Mouse (Mus musculus): Measurements from ENCODE around the gene Zfp653. TPM values are rescaled to one million over a fixed set of nuclear protein-coding genes. Genes with fewer than 3 reads are reported as not detected.

Gene Zfp653
- polyA plus RNA-seq (2012; rRNA removed), result 52.0 and 52.6 TPM in 2 replicates

GRCm38 (mm10) chr9:22070791-22071573 lies at the start of gene Zfp653, which contains the start of gene Gm49318:
Gene Zfp653, minus strand, starts transcription at chr9:22071376.
Gene Gm49318, minus strand, starts transcription at chr9:22071259.
- H3K36me3 ChIP-seq (ENCODE audit: control insufficient read depth, insufficient read depth, low read length), result no peaks in the 10 kb centered on the region
- H3K4me1 ChIP-seq (replicated peaks; ENCODE audit: control insufficient read depth, insufficient read depth, low read length), result peaks cover 5% of the 10 kb centered on the region; the same call in 1 of the 2 replicates
- no peaks in the 10 kb centered on the region for H3K27me3 ChIP-seq (ENCODE audit: control insufficient read depth, insufficient read depth, low read length)
- peak within 1 kb of the TSS; percentile 53; the same call in 1 of the 2 replicates for H3K27ac ChIP-seq (ENCODE audit: control insufficient read depth, insufficient read depth, low read length)
- TF ChIP-seq CTCF (IDR thresholded peaks at IDR 0.05; ENCODE audit: borderline replicate concordance, control insufficient read depth, extremely low read depth, insufficient read depth, low read length, poor library complexity), result peak; percentile 47
- TF ChIP-seq POLR2A (IDR thresholded peaks at IDR 0.05; ENCODE audit: control insufficient read depth, extremely low read depth, insufficient read depth, low read length, poor library complexity), result peak; percentile 31; the same call in 1 of the 2 replicates
- under 1% methylated on average over 75 of the region's 87 CpGs for WGBS
- DNase-seq, result peak; percentile 95
- H3K4me3 ChIP-seq (ENCODE audit: control insufficient read depth, insufficient read depth, low read length), result peak within 1 kb of the TSS; percentile 84

- 79% methylated on average over 4 of the region's 4 CpGs for WGBS
- H3K4me1 ChIP-seq (replicated peaks; ENCODE audit: control insufficient read depth, insufficient read depth, low read length), result peaks cover 11% of the 10 kb centered on the region
- TF ChIP-seq POLR2A (IDR thresholded peaks at IDR 0.05; ENCODE audit: control insufficient read depth, extremely low read depth, insufficient read depth, low read length, poor library complexity), result no peak
- TF ChIP-seq CTCF (IDR thresholded peaks at IDR 0.05; ENCODE audit: borderline replicate concordance, control insufficient read depth, extremely low read depth, insufficient read depth, low read length, poor library complexity), result no peak
- H3K27ac ChIP-seq (ENCODE audit: control insufficient read depth, insufficient read depth, low read length), result no peak overlapping the region
- H3K4me3 ChIP-seq (ENCODE audit: control insufficient read depth, insufficient read depth, low read length), result no peak overlapping the region
- DNase-seq, result no peak
- H3K36me3 ChIP-seq (ENCODE audit: control insufficient read depth, insufficient read depth, low read length), result no peaks in the 10 kb centered on the region
- H3K27me3 ChIP-seq (ENCODE audit: control insufficient read depth, insufficient read depth, low read length), result no peaks in the 10 kb centered on the region
Measured at GRCm38 (mm10) chr9:22119543-22119942, 48.4 kb upstream of the Zfp653 start.

- Histone ChIP-seq H3K4me1 (replicated peaks; ENCODE audit: control insufficient read depth, insufficient read depth, low read length) (peaks cover 9% of the 10 kb centered on the region), H3K36me3 (ENCODE audit: control insufficient read depth, insufficient read depth, low read length) (peaks cover 8% of the 10 kb centered on the region), H3K27me3 (ENCODE audit: control insufficient read depth, insufficient read depth, low read length) (no peaks in the 10 kb centered on the region), H3K4me3 (ENCODE audit: control insufficient read depth, insufficient read depth, low read length) (no peak overlapping the region), H3K27ac (ENCODE audit: control insufficient read depth, insufficient read depth, low read length) (no peak overlapping the region)
- TF ChIP-seq POLR2A (IDR thresholded peaks at IDR 0.05; ENCODE audit: control insufficient read depth, extremely low read depth, insufficient read depth, low read length, poor library complexity) (no peak), CTCF (IDR thresholded peaks at IDR 0.05; ENCODE audit: borderline replicate concordance, control insufficient read depth, extremely low read depth, insufficient read depth, low read length, poor library complexity) (no peak)
- peak; percentile 69 for DNase-seq
- 43% methylated on average over 10 of the region's 10 CpGs for WGBS
Measured at GRCm38 (mm10) chr9:22117754-22118456, 46.7 kb upstream of the Zfp653 start.

- H3K4me1 ChIP-seq (replicated peaks; ENCODE audit: control insufficient read depth, insufficient read depth, low read length), result peaks cover 9% of the 10 kb centered on the region
- DNase-seq, result peak; percentile 93
- H3K27ac ChIP-seq (ENCODE audit: control insufficient read depth, insufficient read depth, low read length), result no peak within 1 kb of the TSS
- TF ChIP-seq POLR2A (IDR thresholded peaks at IDR 0.05; ENCODE audit: control insufficient read depth, extremely low read depth, insufficient read depth, low read length, poor library complexity) (peak; percentile 42; the same call in 1 of the 2 replicates), CTCF (IDR thresholded peaks at IDR 0.05; ENCODE audit: borderline replicate concordance, control insufficient read depth, extremely low read depth, insufficient read depth, low read length, poor library complexity) (peak; percentile 49; the same call in 1 of the 2 replicates)
- WGBS, result under 1% methylated on average over 52 of the region's 52 CpGs
- H3K27me3 ChIP-seq (ENCODE audit: control insufficient read depth, insufficient read depth, low read length), result no peaks in the 10 kb centered on the region
- peak within 1 kb of the TSS; percentile 72 for H3K4me3 ChIP-seq (ENCODE audit: control insufficient read depth, insufficient read depth, low read length)
- peaks cover 17% of the 10 kb centered on the region for H3K36me3 ChIP-seq (ENCODE audit: control insufficient read depth, insufficient read depth, low read length)
Measured at GRCm38 (mm10) chr9:22116740-22117426, 45.7 kb upstream of the Zfp653 start, which contains the start of gene Elof1. Gene Elof1, minus strand, starts transcription at chr9:22117172.

- Histone ChIP-seq H3K27ac (ENCODE audit: control insufficient read depth, insufficient read depth, low read length) (no peak overlapping the region), H3K36me3 (ENCODE audit: control insufficient read depth, insufficient read depth, low read length) (peaks cover 23% of the 10 kb centered on the region), H3K27me3 (ENCODE audit: control insufficient read depth, insufficient read depth, low read length) (no peaks in the 10 kb centered on the region), H3K4me1 (replicated peaks; ENCODE audit: control insufficient read depth, insufficient read depth, low read length) (peaks cover 9% of the 10 kb centered on the region), H3K4me3 (ENCODE audit: control insufficient read depth, insufficient read depth, low read length) (peak overlapping the region; percentile 72)
- no peak for DNase-seq
- 26% methylated on average over 15 of the region's 15 CpGs for WGBS
- no peak for TF ChIP-seq CTCF (IDR thresholded peaks at IDR 0.05; ENCODE audit: borderline replicate concordance, control insufficient read depth, extremely low read depth, insufficient read depth, low read length, poor library complexity)
- TF ChIP-seq POLR2A (IDR thresholded peaks at IDR 0.05; ENCODE audit: control insufficient read depth, extremely low read depth, insufficient read depth, low read length, poor library complexity), result no peak
Measured at GRCm38 (mm10) chr9:22116086-22116485, 44.9 kb upstream of the Zfp653 start.

DNA sequence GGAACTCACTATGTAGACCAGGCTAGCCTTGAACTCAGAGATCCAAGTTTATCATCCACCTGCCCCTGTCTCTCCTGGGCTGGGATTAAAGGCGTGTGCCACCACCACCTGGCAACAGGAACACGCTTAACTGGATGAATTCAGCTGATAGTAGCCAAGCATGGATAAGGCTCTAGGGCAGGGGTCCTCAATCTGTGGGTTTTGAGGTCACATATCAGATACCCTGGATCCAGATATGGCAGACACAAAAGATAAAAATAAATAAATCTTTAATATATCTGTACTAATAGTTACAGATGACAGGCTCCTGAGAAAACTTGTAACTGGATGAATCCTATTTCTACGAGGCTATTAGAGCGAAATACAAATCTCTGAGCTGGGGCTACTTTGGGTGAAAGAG lies 44.5 kb upstream of the Zfp653 start:
- WGBS, result 94% methylated on average over 4 of the region's 4 CpGs
- H3K27ac ChIP-seq (ENCODE audit: control insufficient read depth, insufficient read depth, low read length), result no peak overlapping the region
- peaks cover 9% of the 10 kb centered on the region for H3K4me1 ChIP-seq (replicated peaks; ENCODE audit: control insufficient read depth, insufficient read depth, low read length)
- no peak overlapping the region for H3K4me3 ChIP-seq (ENCODE audit: control insufficient read depth, insufficient read depth, low read length)
- TF ChIP-seq POLR2A (IDR thresholded peaks at IDR 0.05; ENCODE audit: control insufficient read depth, extremely low read depth, insufficient read depth, low read length, poor library complexity) (no peak), CTCF (IDR thresholded peaks at IDR 0.05; ENCODE audit: borderline replicate concordance, control insufficient read depth, extremely low read depth, insufficient read depth, low read length, poor library complexity) (no peak)
- no peaks in the 10 kb centered on the region for H3K27me3 ChIP-seq (ENCODE audit: control insufficient read depth, insufficient read depth, low read length)
- no peak for DNase-seq
- H3K36me3 ChIP-seq (ENCODE audit: control insufficient read depth, insufficient read depth, low read length), result peaks cover 28% of the 10 kb centered on the region

Data from thymus, adult 2 months (tissue).